Mouse (Mus musculus): ENCODE data around the gene Ppp1r3e. TPM values are rescaled to one million over a fixed set of nuclear protein-coding genes. Genes with fewer than 3 reads are reported as not detected.

Ppp1r3e gene
- total and polyA plus RNA-seq, 3 experiments: 0.51 to 1.4 (median 1.3) TPM

DNA sequence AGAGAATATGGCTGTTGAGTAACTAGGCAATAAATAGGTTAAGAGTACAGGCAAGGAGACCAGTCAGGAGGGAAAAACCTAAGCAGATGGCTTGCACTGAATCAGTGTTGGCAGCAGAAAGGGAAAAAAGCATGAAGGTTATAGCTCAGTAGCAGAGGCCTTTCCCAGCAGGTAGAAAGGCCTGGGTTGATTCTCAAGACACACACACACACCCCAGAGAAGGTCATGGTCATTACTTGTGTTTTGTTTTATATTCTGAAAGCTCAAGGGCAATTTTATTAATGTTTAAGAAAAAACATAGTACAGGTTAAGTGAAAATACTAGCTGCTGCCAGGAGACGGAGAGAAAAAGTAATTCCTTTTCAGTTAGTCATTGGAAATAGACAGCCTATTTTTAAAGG is 53.6 kb downstream of the Ppp1r3e start:
- no peak overlapping the region for H3K9ac ChIP-seq (ENCODE audit: insufficient read depth, low read depth)
- H3K27ac ChIP-seq (ENCODE audit: insufficient read depth, low read depth): no peak overlapping the region
- no peaks in the 10 kb centered on the region for H3K27me3 ChIP-seq (replicated peaks)
- in situ Hi-C loops (cut with MboI; ENCODE audit: low pct_ligation_motif_present, low pct_unique_long_range_greater_than_20kb, low sequenced_read_pairs) (loop anchor here (5.0 kb wide), 1 partner anchor 106 kb away; no protein-coding TSS in a partner anchor), dilution Hi-C loops (cut with MboI; ENCODE audit: extremely low pct_ligation_motif_present, extremely low pct_unique_long_range_greater_than_20kb, low sequenced_read_pairs) (no loop called here)
- no peaks in the 10 kb centered on the region for H3K4me1 ChIP-seq (ENCODE audit: control insufficient read depth in 1 of 2, insufficient read depth in 2 of 2)
- TF ChIP-seq EP300 (IDR thresholded peaks at IDR 0.05; ENCODE audit: low read length): no peak
- TF ChIP-seq MAFK (IDR thresholded peaks at IDR 0.05; ENCODE audit: insufficient replicate concordance, low read length): no peak
- no peak for TF ChIP-seq ZMIZ1 (IDR thresholded peaks at IDR 0.05; ENCODE audit: low read depth, low read length)
- no peak for TF ChIP-seq POLR2A (IDR thresholded peaks at IDR 0.05; ENCODE audit: low read depth, low read length)
- no peak for TF ChIP-seq MAZ (IDR thresholded peaks at IDR 0.05; ENCODE audit: low read depth, low read length)
- TF ChIP-seq JUND (conservative IDR thresholded peaks at IDR 0.05; ENCODE audit: low read depth, low read length): no peak
- no peak for TF ChIP-seq POLR2AphosphoS2 (IDR thresholded peaks at IDR 0.05; ENCODE audit: low read depth, low read length)
- no peak for TF ChIP-seq TCF12 (IDR thresholded peaks at IDR 0.05; ENCODE audit: low read depth, low read length)
- no peak for TF ChIP-seq CTCF (conservative IDR thresholded peaks at IDR 0.05 in 1 of 2, IDR thresholded peaks at IDR 0.05 in 1 of 2; ENCODE audit: low read depth in 2 of 2, low read length in 2 of 2)
- no peak for TF ChIP-seq GABPA (IDR thresholded peaks at IDR 0.05; ENCODE audit: insufficient replicate concordance, low read depth, low read length)
- TF ChIP-seq IRF4 (IDR thresholded peaks at IDR 0.05; ENCODE audit: low read depth, low read length): no peak
- no peak for TF ChIP-seq PAX5 (IDR thresholded peaks at IDR 0.05; ENCODE audit: low read length)
- TF ChIP-seq CHD1 (IDR thresholded peaks at IDR 0.05; ENCODE audit: low read depth, low read length): no peak
- TF ChIP-seq CHD2 (IDR thresholded peaks at IDR 0.05; ENCODE audit: low read length): no peak
- TF ChIP-seq USF1 (IDR thresholded peaks at IDR 0.05; ENCODE audit: low read depth, low read length): no peak
- no peak for TF ChIP-seq SMC3 (IDR thresholded peaks at IDR 0.05; ENCODE audit: low read depth, low read length)
- TF ChIP-seq ETS1 (conservative IDR thresholded peaks at IDR 0.05; ENCODE audit: low read depth, low read length): no peak
- TF ChIP-seq RAD21 (IDR thresholded peaks at IDR 0.05; ENCODE audit: low read depth, low read length): no peak
- no peak for TF ChIP-seq MAX (IDR thresholded peaks at IDR 0.05; ENCODE audit: low read length)
- DNase-seq (ENCODE audit: extremely low read depth): no peak
- H3K4me3 ChIP-seq (replicated peaks in 1 of 3; ENCODE audit: low read depth in 2 of 3, low read length in 2 of 3, poor library complexity in 1 of 3): no peak overlapping the region
- no peaks in the 10 kb centered on the region for H3K36me3 ChIP-seq (replicated peaks in 1 of 2; ENCODE audit: control insufficient read depth in 1 of 2, insufficient read depth in 1 of 2, low read length in 1 of 2)
- no peaks in the 10 kb centered on the region for H3K9me3 ChIP-seq (replicated peaks; ENCODE audit: low read length)
- H3K79me2 ChIP-seq (replicated peaks; ENCODE audit: control insufficient read depth, extremely low read depth, insufficient read depth, poor library complexity, severe bottlenecking): no peaks in the 10 kb centered on the region
- no peak overlapping the region for H3K4me2 ChIP-seq (ENCODE audit: insufficient read depth, low read depth, poor library complexity, severe bottlenecking)

Other genes with a start within 250 kb of the Ppp1r3e start
Only the 20 nearest of the 24 such genes appear.
- 33.1 and 37.4 TPM in 2 replicates for gene 1700123O20Rik, start 191.3 kb downstream of the Ppp1r3e start, total RNA-seq (2012; rRNA removed)
- 56.0 and 59.1 TPM in 2 replicates for gene 1700123O20Rik, start 191.3 kb downstream of the Ppp1r3e start, total RNA-seq (2014; rRNA removed)
- gene 1700123O20Rik, start 191.3 kb downstream of the Ppp1r3e start, polyA plus RNA-seq (2012; ENCODE audit: insufficient read length, low read depth): 60.7 and 63.3 TPM in 2 replicates
- 118 and 148 TPM in 2 replicates for gene Acin1, start 190.6 kb downstream of the Ppp1r3e start, total RNA-seq (2012; rRNA removed)
- 74.0 and 85.6 TPM in 2 replicates for gene Acin1, start 190.6 kb downstream of the Ppp1r3e start, total RNA-seq (2014; rRNA removed)
- 324 and 364 TPM in 2 replicates for gene Acin1, start 190.6 kb downstream of the Ppp1r3e start, polyA plus RNA-seq (2012; ENCODE audit: insufficient read length, low read depth)
- not detected in 2 replicates for gene Gm29776, start 178.7 kb downstream of the Ppp1r3e start, total RNA-seq (2012; rRNA removed)
- not detected in 2 replicates for gene Gm29776, start 178.7 kb downstream of the Ppp1r3e start, total RNA-seq (2014; rRNA removed)
- not detected in 2 replicates for gene Gm29776, start 178.7 kb downstream of the Ppp1r3e start, polyA plus RNA-seq (2012; ENCODE audit: insufficient read length, low read depth)
- 0.34 TPM in 1 of 2 replicates, not detected in the other for gene Cebpe, start 165.4 kb downstream of the Ppp1r3e start, total RNA-seq (2012; rRNA removed)
- not detected in 2 replicates for gene Cebpe, start 165.4 kb downstream of the Ppp1r3e start, total RNA-seq (2014; rRNA removed)
- gene Cebpe, start 165.4 kb downstream of the Ppp1r3e start, polyA plus RNA-seq (2012; ENCODE audit: insufficient read length, low read depth): 0.46 TPM in 1 of 2 replicates, not detected in the other
- 0.08 and 0.13 TPM in 2 replicates for gene Slc7a8, start 95.6 kb downstream of the Ppp1r3e start, total RNA-seq (2012; rRNA removed)
- gene Slc7a8, start 95.6 kb downstream of the Ppp1r3e start, total RNA-seq (2014; rRNA removed): not detected in 2 replicates
- 0.16 and 0.17 TPM in 2 replicates for gene Slc7a8, start 95.6 kb downstream of the Ppp1r3e start, polyA plus RNA-seq (2012; ENCODE audit: insufficient read length, low read depth)
- gene Rnf212b, start 63.4 kb downstream of the Ppp1r3e start, total RNA-seq (2012; rRNA removed): not detected in 2 replicates
- not detected in 2 replicates for gene Rnf212b, start 63.4 kb downstream of the Ppp1r3e start, total RNA-seq (2014; rRNA removed)
- not detected in 2 replicates for gene Rnf212b, start 63.4 kb downstream of the Ppp1r3e start, polyA plus RNA-seq (2012; ENCODE audit: insufficient read length, low read depth)
- 2.3 and 3.7 TPM in 2 replicates for gene Homez, start 6.6 kb downstream of the Ppp1r3e start, total RNA-seq (2012; rRNA removed)
- 3.5 TPM in 2 replicates for gene Homez, start 6.6 kb downstream of the Ppp1r3e start, total RNA-seq (2014; rRNA removed)
- gene Homez, start 6.6 kb downstream of the Ppp1r3e start, polyA plus RNA-seq (2012; ENCODE audit: insufficient read length, low read depth): 2.3 and 7.2 TPM in 2 replicates
- 4.8 and 6.2 TPM in 2 replicates for gene Bcl2l2, start 5.8 kb upstream of the Ppp1r3e start, total RNA-seq (2012; rRNA removed)
- gene Bcl2l2, start 5.8 kb upstream of the Ppp1r3e start, total RNA-seq (2014; rRNA removed): 0.32 and 0.50 TPM in 2 replicates
- 0.46 and 0.76 TPM in 2 replicates for gene Bcl2l2, start 5.8 kb upstream of the Ppp1r3e start, polyA plus RNA-seq (2012; ENCODE audit: insufficient read length, low read depth)
- 0.13 TPM in 1 of 2 replicates, not detected in the other for gene Gm20521, start 5.9 kb upstream of the Ppp1r3e start, total RNA-seq (2012; rRNA removed)
- gene Gm20521, start 5.9 kb upstream of the Ppp1r3e start, total RNA-seq (2014; rRNA removed): not detected in 2 replicates
- gene Gm20521, start 5.9 kb upstream of the Ppp1r3e start, polyA plus RNA-seq (2012; ENCODE audit: insufficient read length, low read depth): not detected in 2 replicates
- gene Pabpn1, start 14.9 kb upstream of the Ppp1r3e start, total RNA-seq (2012; rRNA removed): 56.8 and 73.7 TPM in 2 replicates
- gene Pabpn1, start 14.9 kb upstream of the Ppp1r3e start, total RNA-seq (2014; rRNA removed): 85.5 and 88.0 TPM in 2 replicates
- gene Pabpn1, start 14.9 kb upstream of the Ppp1r3e start, polyA plus RNA-seq (2012; ENCODE audit: insufficient read length, low read depth): 275 and 302 TPM in 2 replicates
- gene Slc22a17, start 35.6 kb upstream of the Ppp1r3e start, total RNA-seq (2012; rRNA removed): 0.71 and 1.1 TPM in 2 replicates
- gene Slc22a17, start 35.6 kb upstream of the Ppp1r3e start, total RNA-seq (2014; rRNA removed): 0.04 and 0.16 TPM in 2 replicates
- gene Slc22a17, start 35.6 kb upstream of the Ppp1r3e start, polyA plus RNA-seq (2012; ENCODE audit: insufficient read length, low read depth): 0.15 and 0.34 TPM in 2 replicates
- not detected in 2 replicates for gene Efs, start 48.6 kb upstream of the Ppp1r3e start, total RNA-seq (2012; rRNA removed)
- not detected in 2 replicates for gene Efs, start 48.6 kb upstream of the Ppp1r3e start, total RNA-seq (2014; rRNA removed)
- not detected in 2 replicates for gene Efs, start 48.6 kb upstream of the Ppp1r3e start, polyA plus RNA-seq (2012; ENCODE audit: insufficient read length, low read depth)
- gene Il25, start 55.1 kb upstream of the Ppp1r3e start, total RNA-seq (2012; rRNA removed): not detected in 2 replicates
- gene Il25, start 55.1 kb upstream of the Ppp1r3e start, total RNA-seq (2014; rRNA removed): not detected in 2 replicates
- gene Il25, start 55.1 kb upstream of the Ppp1r3e start, polyA plus RNA-seq (2012; ENCODE audit: insufficient read length, low read depth): not detected in 2 replicates
- not detected in 2 replicates for gene Cmtm5, start 58.7 kb upstream of the Ppp1r3e start, total RNA-seq (2012; rRNA removed)
- not detected in 2 replicates for gene Cmtm5, start 58.7 kb upstream of the Ppp1r3e start, total RNA-seq (2014; rRNA removed)
- gene Cmtm5, start 58.7 kb upstream of the Ppp1r3e start, polyA plus RNA-seq (2012; ENCODE audit: insufficient read length, low read depth): not detected in 2 replicates
- gene Myh6, start 89.4 kb upstream of the Ppp1r3e start, total RNA-seq (2012; rRNA removed): 0.21 and 0.98 TPM in 2 replicates
- gene Myh6, start 89.4 kb upstream of the Ppp1r3e start, total RNA-seq (2014; rRNA removed): 0.04 and 0.16 TPM in 2 replicates
- 1.3 and 1.5 TPM in 2 replicates for gene Myh6, start 89.4 kb upstream of the Ppp1r3e start, polyA plus RNA-seq (2012; ENCODE audit: insufficient read length, low read depth)
- not detected in 2 replicates for gene Gm17428, start 99.4 kb upstream of the Ppp1r3e start, total RNA-seq (2012; rRNA removed)
- gene Gm17428, start 99.4 kb upstream of the Ppp1r3e start, total RNA-seq (2014; rRNA removed): not detected in 2 replicates
- gene Gm17428, start 99.4 kb upstream of the Ppp1r3e start, polyA plus RNA-seq (2012; ENCODE audit: insufficient read length, low read depth): not detected in 2 replicates
- gene Myh7, start 117.1 kb upstream of the Ppp1r3e start, total RNA-seq (2012; rRNA removed): 0.08 TPM in 2 replicates
- not detected in 2 replicates for gene Myh7, start 117.1 kb upstream of the Ppp1r3e start, total RNA-seq (2014; rRNA removed)
- 0.57 TPM in 1 of 2 replicates, not detected in the other for gene Myh7, start 117.1 kb upstream of the Ppp1r3e start, polyA plus RNA-seq (2012; ENCODE audit: insufficient read length, low read depth)
- gene Ngdn, start 137.9 kb upstream of the Ppp1r3e start, total RNA-seq (2012; rRNA removed): 77.9 and 90.7 TPM in 2 replicates
- 111 and 128 TPM in 2 replicates for gene Ngdn, start 137.9 kb upstream of the Ppp1r3e start, total RNA-seq (2014; rRNA removed)
- gene Ngdn, start 137.9 kb upstream of the Ppp1r3e start, polyA plus RNA-seq (2012; ENCODE audit: insufficient read length, low read depth): 75.4 and 79.0 TPM in 2 replicates
- gene Zfhx2, start 214.8 kb upstream of the Ppp1r3e start, total RNA-seq (2012; rRNA removed): 0.34 and 0.59 TPM in 2 replicates
- gene Zfhx2, start 214.8 kb upstream of the Ppp1r3e start, total RNA-seq (2014; rRNA removed): 0.03 and 0.07 TPM in 2 replicates
- 0.29 and 0.30 TPM in 2 replicates for gene Zfhx2, start 214.8 kb upstream of the Ppp1r3e start, polyA plus RNA-seq (2012; ENCODE audit: insufficient read length, low read depth)
- 3.7 and 4.0 TPM in 2 replicates for gene Thtpa, start 217.2 kb upstream of the Ppp1r3e start, total RNA-seq (2012; rRNA removed)
- 9.0 and 9.4 TPM in 2 replicates for gene Thtpa, start 217.2 kb upstream of the Ppp1r3e start, total RNA-seq (2014; rRNA removed)
- 5.5 and 6.7 TPM in 2 replicates for gene Thtpa, start 217.2 kb upstream of the Ppp1r3e start, polyA plus RNA-seq (2012; ENCODE audit: insufficient read length, low read depth)